Mouse (Mus musculus) thymus, postnatal 10 days (tissue): Measurements from ENCODE around the gene Snd1.

ENCODE experiments used
- DNase-seq, 2 experiments: peaks; one replicate each; pipeline ENCODE4 v3.0.0; 2021; ENCODE audit warnings: low spot score in 2 of 2

The Snd1 gene

GRCm38 (mm10) chr6:28803678-28804279, 328.8 kb downstream of the Snd1 start:
- DNase-seq = no peak

GRCm38 (mm10) chr6:28804751-28805150, 329.8 kb downstream of the Snd1 start:
- no peak for DNase-seq

GRCm38 (mm10) chr6:28813057-28813456, 338.1 kb downstream of the Snd1 start:
- no peak for DNase-seq

- no peak for DNase-seq
Observed at GRCm38 (mm10) chr6:28814895-28815294, 340.0 kb downstream of the Snd1 start.

- no peak for DNase-seq
Observed at GRCm38 (mm10) chr6:28817039-28817438, 342.1 kb downstream of the Snd1 start.

- no peak for DNase-seq
Observed at GRCm38 (mm10) chr6:28819509-28820358, 344.8 kb downstream of the Snd1 start.

GRCm38 (mm10) chr6:28822296-28822695, 347.4 kb downstream of the Snd1 start:
- DNase-seq = no peak

GRCm38 (mm10) chr6:28823375-28823774, 348.4 kb downstream of the Snd1 start:
- no peak for DNase-seq

- no peak for DNase-seq
Observed at GRCm38 (mm10) chr6:28823802-28824201, 348.9 kb downstream of the Snd1 start.

- DNase-seq = no peak
Observed at GRCm38 (mm10) chr6:28825894-28826293, 351.0 kb downstream of the Snd1 start.

GRCm38 (mm10) chr6:28826689-28827389, 351.9 kb downstream of the Snd1 start:
- no peak for DNase-seq

GRCm38 (mm10) chr6:28827565-28827964, 352.6 kb downstream of the Snd1 start:
- DNase-seq = no peak

GRCm38 (mm10) chr6:28828593-28828992, 353.7 kb downstream of the Snd1 start:
- no peak for DNase-seq

- DNase-seq = no peak
Observed at GRCm38 (mm10) chr6:28830306-28830705, 355.4 kb downstream of the Snd1 start.

GRCm38 (mm10) chr6:28831011-28831853, 356.3 kb downstream of the Snd1 start, which contains the start of gene Lrrc4:
TSS of gene Lrrc4 (minus strand) at chr6:28831747.
- DNase-seq = no peak

GRCm38 (mm10) chr6:28831854-28832750, 357.2 kb downstream of the Snd1 start:
- DNase-seq = peak; percentile 5 to 27

GRCm38 (mm10) chr6:28832751-28833291, 357.9 kb downstream of the Snd1 start:
- peak in 1 of 2 experiments; percentile 23 for DNase-seq

- no peak for DNase-seq
Observed at GRCm38 (mm10) chr6:28833380-28833822, 358.5 kb downstream of the Snd1 start.

- DNase-seq = no peak
Observed at GRCm38 (mm10) chr6:28834046-28834445, 359.1 kb downstream of the Snd1 start.

- DNase-seq = no peak
Observed at GRCm38 (mm10) chr6:28836600-28836999, 361.7 kb downstream of the Snd1 start.
